Mouse (Mus musculus) MEL (cell line): ENCODE measurements at regions not wholly inside any gene's neighbourhood (a gene's known extent, or its start where the extent isn't known, plus 50 kb on each side); places are given as distances from the start of the nearest gene placed in this dataset.

Experiments
- DNase-seq: peaks from one replicate; pipeline ENCODE4 v3.0.0; 2011; ENCODE audit warnings: low read depth, low spot score
- H3K27ac ChIP-seq: 2 replicates; pipeline ENCODE4 v1.5.1; 2012; ENCODE audit warnings: low read depth, mild to moderate bottlenecking, control low read depth, low read length, moderate library complexity; ENCODE audit not compliant: control insufficient read depth
- H3K27me3 ChIP-seq, 2 experiments: fragments of 150-350 bp in 1 of 2; sonication (generic) in 1 of 2; 2 replicates each; pipeline ENCODE4 v1.6.1; 2012; ENCODE audit warnings: low read length in 2 of 2, mild to moderate bottlenecking in 2 of 2, improper control_type of control experiment in 1 of 2, moderate library complexity in 1 of 2; ENCODE audit not compliant: insufficient read depth in 2 of 2, control insufficient read depth in 1 of 2
- H3K36me3 ChIP-seq, 2 experiments: 2 replicates each; pipeline ENCODE4 v1.6.1; 2012 to 2014; ENCODE audit warnings: low read length in 2 of 2, improper control_type of control experiment in 1 of 2, inconsistent platforms in 1 of 2, mild to moderate bottlenecking in 1 of 2; ENCODE audit not compliant: insufficient read depth in 2 of 2, control insufficient read depth in 1 of 2
- H3K4me1 ChIP-seq, 2 experiments: fragments of 150-350 bp in 1 of 2; sonication (generic) in 1 of 2; 2 replicates each; pipeline ENCODE4 v1.6.1; 2012; ENCODE audit warnings: low read length in 2 of 2, improper control_type of control experiment in 1 of 2, mild to moderate bottlenecking in 1 of 2; ENCODE audit not compliant: insufficient read depth in 2 of 2, control insufficient read depth in 1 of 2
- H3K4me3 ChIP-seq, 2 experiments: fragments of 150-350 bp in 1 of 2; sonication (generic) in 1 of 2; 2 replicates each; pipeline ENCODE4 v1.5.1; 2012; ENCODE audit warnings: low read depth in 2 of 2, low read length in 2 of 2, mild to moderate bottlenecking in 2 of 2, moderate library complexity in 2 of 2, control low read depth in 1 of 2, improper control_type of control experiment in 1 of 2; ENCODE audit not compliant: control insufficient read depth in 1 of 2, insufficient read depth in 1 of 2
- H3K79me2 ChIP-seq: 2 replicates; pipeline ENCODE4 v1.6.1; 2012; ENCODE audit warnings: mild to moderate bottlenecking, low read length, moderate library complexity; ENCODE audit not compliant: control insufficient read depth, poor library complexity, insufficient read depth
- H3K9ac ChIP-seq: 2 replicates; pipeline ENCODE4 v1.6.1; 2012; ENCODE audit warnings: low read depth, mild to moderate bottlenecking, control low read depth, low read length, moderate library complexity; ENCODE audit not compliant: control insufficient read depth, poor library complexity, severe bottlenecking
- H3K9me3 ChIP-seq: fragments of 150-350 bp; sonication (generic); replicated peaks from 2 replicates; pipeline ENCODE4 v1.6.1; 2012; ENCODE audit warnings: mild to moderate bottlenecking, low read length, improper control_type of control experiment, moderate library complexity; ENCODE audit not compliant: insufficient read depth
- BHLHE40 ChIP-seq: IDR thresholded peaks from 2 replicates; pipeline ENCODE4 v1.6.1; 2012; ENCODE audit warnings: low read depth, mild to moderate bottlenecking, inconsistent platforms, low read length, improper control_type of control experiment, borderline replicate concordance
- CHD1 ChIP-seq: IDR thresholded peaks from 2 replicates; pipeline ENCODE4 v1.6.1; 2012; ENCODE audit warnings: low read depth, mild to moderate bottlenecking, inconsistent platforms, low read length, improper control_type of control experiment
- CTCF ChIP-seq, 3 experiments: IDR thresholded peaks in 2 of 3; conservative IDR thresholded peaks in 1 of 3; 2 replicates each; pipeline ENCODE4 v1.5.1; 2011 to 2012; ENCODE audit warnings: low read length in 3 of 3, low read depth in 2 of 3, mild to moderate bottlenecking in 2 of 3, improper control_type of control experiment in 1 of 3, inconsistent platforms in 1 of 3, mixed read lengths in 1 of 3, moderate library complexity in 1 of 3; ENCODE audit not compliant: control insufficient read depth in 1 of 3, insufficient read depth in 1 of 3, poor library complexity in 1 of 3, severe bottlenecking in 1 of 3
- ETS1 ChIP-seq: IDR thresholded peaks from 2 replicates; pipeline ENCODE4 v1.6.1; 2012; ENCODE audit warnings: low read depth, mild to moderate bottlenecking, inconsistent platforms, low read length, improper control_type of control experiment, moderate library complexity
- GATA1 ChIP-seq: IDR thresholded peaks from 2 replicates; pipeline ENCODE4 v1.6.1; 2011; ENCODE audit warnings: low read depth, low read length, improper control_type of control experiment
- JUND ChIP-seq: IDR thresholded peaks from 2 replicates; pipeline ENCODE4 v1.6.1; 2011; ENCODE audit warnings: low read depth, mild to moderate bottlenecking, improper control_type of control experiment, low read length
- KAT2A ChIP-seq: conservative IDR thresholded peaks from 2 replicates; pipeline ENCODE4 v1.6.1; 2012; ENCODE audit warnings: low read depth, low read length, improper control_type of control experiment, inconsistent platforms
- MEF2A ChIP-seq: IDR thresholded peaks from 2 replicates; pipeline ENCODE4 v1.6.1; 2014; ENCODE audit warnings: low read depth, mild to moderate bottlenecking, inconsistent platforms, low read length, improper control_type of control experiment; ENCODE audit not compliant: poor library complexity, insufficient replicate concordance, severe bottlenecking; ENCODE audit errors: extremely low read depth
- MYB ChIP-seq: IDR thresholded peaks from 2 replicates; pipeline ENCODE4 v1.6.1; 2011; ENCODE audit warnings: mild to moderate bottlenecking, low read depth, low read length, improper control_type of control experiment
- MYC ChIP-seq: IDR thresholded peaks from 2 replicates; pipeline ENCODE4 v1.6.1; 2011; ENCODE audit warnings: low read depth, mild to moderate bottlenecking, low read length, improper control_type of control experiment, moderate library complexity
- NELFE ChIP-seq: IDR thresholded peaks from 2 replicates; pipeline ENCODE4 v1.6.1; 2011; ENCODE audit warnings: low read depth, low read length, improper control_type of control experiment
- NRF1 ChIP-seq: IDR thresholded peaks from 2 replicates; pipeline ENCODE4 v1.6.1; 2014; ENCODE audit warnings: low read depth, mild to moderate bottlenecking, inconsistent platforms, low read length, improper control_type of control experiment, moderate library complexity; ENCODE audit not compliant: poor library complexity, insufficient read depth, severe bottlenecking
- POLR2AphosphoS2 ChIP-seq: IDR thresholded peaks from 2 replicates; pipeline ENCODE4 v1.6.1; 2011; ENCODE audit warnings: low read length, improper control_type of control experiment
- POLR2AphosphoS5 ChIP-seq: IDR thresholded peaks from 2 replicates; pipeline ENCODE4 v1.6.1; 2012; ENCODE audit warnings: low read depth, borderline replicate concordance, mild to moderate bottlenecking, inconsistent platforms, low read length, moderate library complexity, mixed read lengths
- SMC3 ChIP-seq: IDR thresholded peaks from 2 replicates; pipeline ENCODE4 v1.6.1; 2011; ENCODE audit warnings: low read depth, low read length, improper control_type of control experiment
- TBP ChIP-seq: IDR thresholded peaks from 2 replicates; pipeline ENCODE4 v1.8.0; 2011; ENCODE audit warnings: low read depth, low read length, improper control_type of control experiment
- TCF12 ChIP-seq: IDR thresholded peaks from 2 replicates; pipeline ENCODE4 v1.6.1; 2014; ENCODE audit warnings: low read depth, mild to moderate bottlenecking, inconsistent platforms, low read length, improper control_type of control experiment, moderate library complexity
- USF2 ChIP-seq, 2 experiments: IDR thresholded peaks; 2 replicates each; pipeline ENCODE4 v1.6.1; 2011 to 2012; ENCODE audit warnings: improper control_type of control experiment in 2 of 2, low read length in 2 of 2, borderline replicate concordance in 1 of 2, inconsistent platforms in 1 of 2, low read depth in 1 of 2, mild to moderate bottlenecking in 1 of 2; ENCODE audit not compliant: insufficient read depth in 1 of 2
- ZKSCAN1 ChIP-seq: IDR thresholded peaks from 2 replicates; pipeline ENCODE4 v1.6.1; 2012; ENCODE audit warnings: low read depth, mild to moderate bottlenecking, inconsistent platforms, low read length, improper control_type of control experiment, moderate library complexity
- ZNF384 ChIP-seq: IDR thresholded peaks from 2 replicates; pipeline ENCODE4 v1.6.1; 2012; ENCODE audit warnings: low read depth, mild to moderate bottlenecking, inconsistent platforms, low read length, improper control_type of control experiment

GRCm38 (mm10) chr6:103893455-103893854 is 383.1 kb downstream of the Chl1 start:
- H3K27ac ChIP-seq: no peak overlapping the region
- TF ChIP-seq GATA1 (no peak), NELFE (no peak), POLR2AphosphoS5 (no peak), CTCF (IDR thresholded peaks at IDR 0.05 in 2 of 3, conservative IDR thresholded peaks at IDR 0.05 in 1 of 3; ENCODE audit: control insufficient read depth in 1 of 3, insufficient read depth in 1 of 3, low read depth in 2 of 3, low read length in 3 of 3, poor library complexity in 1 of 3, severe bottlenecking in 1 of 3) (no peak), BHLHE40 (no peak), MYB (no peak), ZNF384 (no peak), ETS1 (no peak), MEF2A (no peak), NRF1 (no peak), TCF12 (no peak), USF2 (IDR thresholded peaks at IDR 0.05; ENCODE audit: borderline replicate concordance in 1 of 2, insufficient read depth in 1 of 2, low read depth in 1 of 2, low read length in 2 of 2) (no peak), CHD1 (no peak), MYC (no peak), TBP (no peak), ZKSCAN1 (no peak), SMC3 (no peak), JUND (no peak), POLR2AphosphoS2 (no peak), KAT2A (no peak)
- no peak overlapping the region for H3K9ac ChIP-seq

GRCm38 (mm10) chr6:103924504-103924903 is 414.1 kb downstream of the Chl1 start:
- H3K9ac ChIP-seq: no peak overlapping the region
- H3K36me3 ChIP-seq: no peaks in the 10 kb centered on the region
- H3K27ac ChIP-seq: no peak overlapping the region
- no peaks in the 10 kb centered on the region for H3K79me2 ChIP-seq
- no peaks in the 10 kb centered on the region for H3K27me3 ChIP-seq
- no peaks in the 10 kb centered on the region for H3K9me3 ChIP-seq
- H3K4me3 ChIP-seq: no peak overlapping the region
- TF ChIP-seq TBP (no peak), KAT2A (no peak)
- TF ChIP-seq, all 39 proteins: peak for 0
- no peak for DNase-seq
- H3K4me1 ChIP-seq: no peaks in the 10 kb centered on the region

More at GRCm38 (mm10) chr6:103893455-103893854, 383.1 kb downstream of the Chl1 start:
- Histone ChIP-seq H3K4me1 (no peaks in the 10 kb centered on the region), H3K79me2 (no peaks in the 10 kb centered on the region), H3K36me3 (no peaks in the 10 kb centered on the region), H3K9me3 (no peaks in the 10 kb centered on the region), H3K27me3 (no peaks in the 10 kb centered on the region), H3K4me3 (no peak overlapping the region)
- DNase-seq: no peak
